Mouse (Mus musculus) midbrain, postnatal 0 days (tissue): ENCODE measurements around the gene Esp1. TPM values are rescaled to one million over a fixed set of nuclear protein-coding genes. Genes with fewer than 3 reads are reported as not detected.
"Not testable (repeated sequence)": the region's sequence is repeated elsewhere in the genome, so short reads cannot be mapped to it uniquely, and the experiment has no call there.

ENCODE experiments used
- ATAC-seq: fragments of 200-750 bp; cut with Nextera tagmentation; 2 replicates; pipeline ENCODE4 v1.8.0; 2017; ENCODE audit warnings: moderate number of reproducible peaks, mild to moderate bottlenecking, moderate TSS enrichment, moderate library complexity; ENCODE audit not compliant: low FRiP score
- DNase-seq: peaks from one replicate; pipeline ENCODE4 v3.0.0-alpha.2; 2015; ENCODE audit warnings: low spot score
- H3K27ac ChIP-seq: fragments of 300-500 bp; sonication (generic); 2 replicates; pipeline ENCODE4 v1.5.1; 2014; ENCODE audit warnings: low read depth, mild to moderate bottlenecking, low read length, mixed read lengths
- H3K27me3 ChIP-seq: fragments of 300-500 bp; sonication (generic); 2 replicates; pipeline ENCODE4 v1.6.1; 2014; ENCODE audit warnings: low read length, control low read depth, mixed read lengths; ENCODE audit not compliant: insufficient read depth
- H3K36me3 ChIP-seq: fragments of 300-500 bp; sonication (generic); 2 replicates; pipeline ENCODE4 v1.6.1; 2014; ENCODE audit warnings: low read length, control low read depth, mixed read lengths; ENCODE audit not compliant: insufficient read depth
- H3K4me1 ChIP-seq: fragments of 300-500 bp; sonication (generic); 2 replicates; pipeline ENCODE4 v1.6.1; 2014; ENCODE audit warnings: mild to moderate bottlenecking, control low read depth, antibody characterized with exemption, low read length, mixed read lengths; ENCODE audit not compliant: insufficient read depth
- H3K4me2 ChIP-seq: fragments of 300-500 bp; sonication (generic); 2 replicates; pipeline ENCODE4 v1.6.1; 2014; ENCODE audit warnings: low read depth, mild to moderate bottlenecking, low read length, mixed read lengths; ENCODE audit not compliant: poor library complexity, severe bottlenecking
- H3K4me3 ChIP-seq: fragments of 300-500 bp; sonication (generic); 2 replicates; pipeline ENCODE4 v1.5.1; 2014; ENCODE audit warnings: low read depth, mild to moderate bottlenecking, low read length, moderate library complexity
- H3K9ac ChIP-seq: fragments of 300-500 bp; sonication (generic); replicated peaks from 2 replicates; pipeline ENCODE4 v1.6.1; 2014; ENCODE audit warnings: mild to moderate bottlenecking, low read length, moderate library complexity, mixed read lengths; ENCODE audit not compliant: poor library complexity, severe bottlenecking
- H3K9me3 ChIP-seq: fragments of 300-500 bp; sonication (generic); 2 replicates; pipeline ENCODE4 v1.6.1; 2016; ENCODE audit warnings: low read length, control low read depth
- CTCF ChIP-seq: IDR thresholded peaks from 2 replicates; pipeline ENCODE4 v1.5.1; 2016; ENCODE audit warnings: antibody characterized with exemption, mild to moderate bottlenecking
- WGBS: fragments of 180-500 bp; shearing (Covaris S2); extraction: QIAGEN DNeasy Blood & Tissue Kit; methylation state at CpG from one replicate; pipeline ENCODE4 v1.1.7; 2014; 5-methylcytosine and 5-hydroxymethylcytosine counted together
- polyA plus RNA-seq: library from polyadenylated mRNA; unstranded; fragments of >200 nt; fragmentation: Nextera tagmentation; extraction: Ambion mirVana; gene quantifications from 2 replicates; pipeline ENCODE4 v1.2.1, GENCODE M21; 2015
- total RNA-seq: library from RNA; depleted of rRNA; stranded (reverse); fragments of >200 nt; gene quantifications from 2 replicates; pipeline ENCODE4 v1.2.3, GENCODE M21; 2014; rRNA removed

Gene Esp1
- not detected in 2 replicates for total RNA-seq
- not detected in 2 replicates for polyA plus RNA-seq

GRCm38 (mm10) chr17:40726820-40727219 is at the start of gene Esp1:
TSS of gene Esp1 (plus strand) at chr17:40727120.
- 75% methylated on average over 2 of the region's 2 CpGs for WGBS
- H3K4me3 ChIP-seq, result no peak within 1 kb of the TSS

DNA sequence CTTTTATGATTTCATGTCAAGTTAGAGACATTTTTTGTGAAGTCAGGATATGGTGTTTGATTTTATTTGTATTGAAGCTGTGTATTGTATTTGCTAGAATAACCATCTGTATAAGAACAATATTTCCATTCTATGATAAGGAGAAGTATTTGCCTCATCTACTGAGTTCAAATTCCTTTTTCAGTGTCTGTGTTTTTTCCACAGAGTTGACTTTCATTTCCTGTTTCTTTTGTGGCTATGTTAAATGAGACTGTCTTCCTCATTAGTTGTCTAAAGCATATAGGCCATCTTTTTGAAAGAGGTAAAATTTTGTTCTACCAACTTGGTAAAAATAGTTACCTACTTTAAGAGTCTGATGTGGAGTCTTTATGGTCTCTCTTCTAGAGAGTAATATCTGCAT is 10.6 kb upstream of the Esp1 start:
- ATAC-seq (no peak), DNase-seq (no peak)
- Histone ChIP-seq H3K4me1 (no peaks in the 10 kb centered on the region), H3K4me2 (no peak overlapping the region), H3K9me3 (no peaks in the 10 kb centered on the region), H3K9ac (no peak overlapping the region), H3K27ac (no peak overlapping the region), H3K36me3 (no peaks in the 10 kb centered on the region), H3K27me3 (no peaks in the 10 kb centered on the region), H3K4me3 (no peak overlapping the region)
- TF ChIP-seq CTCF, result no peak

More at GRCm38 (mm10) chr17:40726820-40727219, at the start of gene Esp1:
- DNase-seq (no peak), ATAC-seq (no peak)
- Histone ChIP-seq H3K4me1 (no peaks in the 10 kb centered on the region), H3K9me3 (no peaks in the 10 kb centered on the region), H3K27ac (no peak within 1 kb of the TSS), H3K9ac (no peak within 1 kb of the TSS), H3K36me3 (no peaks in the 10 kb centered on the region), H3K27me3 (no peaks in the 10 kb centered on the region), H3K4me2 (no peak within 1 kb of the TSS)
- no peak for TF ChIP-seq CTCF

- H3K4me2 ChIP-seq, H3K27me3 ChIP-seq, DNase-seq, H3K36me3 ChIP-seq, H3K4me3 ChIP-seq, H3K27ac ChIP-seq, H3K9me3 ChIP-seq, ATAC-seq, H3K9ac ChIP-seq, H3K4me1 ChIP-seq: not testable (repeated sequence)
These were observed 9.9 kb upstream of the Esp1 start for GRCm38 (mm10) chr17:40717055-40717454.

DNA sequence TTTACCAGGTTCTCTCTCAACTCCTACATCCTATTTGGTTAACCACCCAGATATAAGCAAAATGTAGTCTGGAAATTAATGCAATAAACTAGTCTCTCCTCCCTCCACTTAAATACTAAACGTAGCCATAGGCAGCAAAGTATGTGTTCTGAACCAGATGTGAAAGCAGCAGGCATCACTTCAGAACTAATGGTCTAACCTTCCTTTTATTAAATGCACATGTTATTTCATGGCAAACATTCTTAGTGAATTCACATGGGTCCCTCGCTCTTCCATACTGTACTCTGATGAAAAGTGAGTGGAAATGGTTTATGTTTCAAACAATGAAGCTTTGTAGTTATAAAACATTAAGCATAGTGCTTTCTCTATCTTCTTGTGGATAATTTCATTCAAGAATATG is 4.4 kb downstream of the Esp1 start:
- no peak overlapping the region for H3K4me3 ChIP-seq
- WGBS, result 80% methylated on average over 2 of the region's 2 CpGs
- H3K27me3 ChIP-seq, result no peaks in the 10 kb centered on the region
- no peaks in the 10 kb centered on the region for H3K9me3 ChIP-seq
- H3K4me1 ChIP-seq, result no peaks in the 10 kb centered on the region
- no peak overlapping the region for H3K9ac ChIP-seq
- H3K36me3 ChIP-seq, result no peaks in the 10 kb centered on the region
- ATAC-seq (no peak), DNase-seq (no peak)
- no peak overlapping the region for H3K27ac ChIP-seq
- TF ChIP-seq CTCF, result no peak
- H3K4me2 ChIP-seq, result no peak overlapping the region

DNA sequence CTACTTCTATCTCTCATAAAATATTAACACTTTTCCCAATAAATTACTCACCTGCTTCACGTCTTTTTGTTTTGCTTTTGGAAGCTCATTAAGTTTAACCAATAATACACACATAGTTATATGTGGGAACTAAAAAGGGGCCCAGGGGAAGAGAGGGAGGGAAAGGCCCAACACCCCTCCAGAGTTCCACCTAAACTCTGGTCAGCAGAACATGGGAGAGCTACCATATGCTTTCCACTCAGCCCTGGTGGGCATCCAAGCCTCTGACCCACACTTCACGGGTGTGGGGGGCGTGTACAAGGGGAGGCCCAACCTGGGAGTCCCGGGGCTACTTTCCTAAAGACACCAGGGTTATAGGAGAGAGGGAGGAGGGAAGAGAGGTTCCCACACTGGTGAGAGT is 4.8 kb downstream of the Esp1 start:
- Histone ChIP-seq H3K4me2 (no peak overlapping the region), H3K4me1 (no peaks in the 10 kb centered on the region), H3K27me3 (no peaks in the 10 kb centered on the region), H3K9ac (no peak overlapping the region), H3K9me3 (no peaks in the 10 kb centered on the region), H3K27ac (no peak overlapping the region), H3K4me3 (no peak overlapping the region), H3K36me3 (no peaks in the 10 kb centered on the region)
- no peak for TF ChIP-seq CTCF
- DNase-seq (no peak), ATAC-seq (no peak)
- WGBS, result 61% methylated on average over 4 of the region's 4 CpGs

- Histone ChIP-seq H3K4me1 (no peaks in the 10 kb centered on the region), H3K4me3 (no peak overlapping the region), H3K9me3 (no peaks in the 10 kb centered on the region), H3K4me2 (no peak overlapping the region), H3K27me3 (no peaks in the 10 kb centered on the region), H3K27ac (no peak overlapping the region), H3K36me3 (no peaks in the 10 kb centered on the region), H3K9ac (no peak overlapping the region)
- TF ChIP-seq CTCF, result no peak
- ATAC-seq (no peak), DNase-seq (no peak)
- WGBS, result 81% methylated on average over 4 of the region's 4 CpGs
These were observed 36.7 kb downstream of the Esp1 start for GRCm38 (mm10) chr17:40763662-40764061.
